Mouse (Mus musculus) embryo, embryonic 10 days (tissue): ENCODE results near the gene Tcte1.

ENCODE experiments used
- DNase-seq: peaks from one replicate; pipeline ENCODE4 v3.0.0-alpha.2; 2015; ENCODE audit warnings: low spot score

Tcte1 gene

GRCm38 (mm10) chr17:45565103-45565502, 41.9 kb downstream of the Tcte1 start:
- DNase-seq, result no peak

GRCm38 (mm10) chr17:45566031-45566359, 42.8 kb downstream of the Tcte1 start:
- no peak for DNase-seq

GRCm38 (mm10) chr17:45566360-45567161, 43.3 kb downstream of the Tcte1 start:
- DNase-seq, result peak; percentile 40

GRCm38 (mm10) chr17:45567162-45567601, 43.9 kb downstream of the Tcte1 start:
- peak; percentile 62 for DNase-seq

- no peak for DNase-seq
Observed at GRCm38 (mm10) chr17:45568990-45569389, 45.8 kb downstream of the Tcte1 start.

- DNase-seq, result no peak
Observed at GRCm38 (mm10) chr17:45569999-45570398, 46.8 kb downstream of the Tcte1 start.

GRCm38 (mm10) chr17:45572103-45573086, 49.2 kb downstream of the Tcte1 start:
- DNase-seq, result peak; percentile 89

GRCm38 (mm10) chr17:45573087-45573779, 50.0 kb downstream of the Tcte1 start, which contains the start of gene Hsp90ab1:
Gene Hsp90ab1 (minus strand): TSS chr17:45573271.
- DNase-seq, result peak; percentile 98

GRCm38 (mm10) chr17:45573780-45574123, 50.5 kb downstream of the Tcte1 start:
- DNase-seq, result peak; percentile 95

GRCm38 (mm10) chr17:45574129-45574761, 51.0 kb downstream of the Tcte1 start:
- peak; percentile 56 for DNase-seq

GRCm38 (mm10) chr17:45575123-45575897, 52.1 kb downstream of the Tcte1 start:
- no peak for DNase-seq

- DNase-seq, result no peak
Observed at GRCm38 (mm10) chr17:45578242-45578641, 55.0 kb downstream of the Tcte1 start.

- DNase-seq, result no peak
Observed at GRCm38 (mm10) chr17:45578843-45579242, 55.6 kb downstream of the Tcte1 start.

- no peak for DNase-seq
Observed at GRCm38 (mm10) chr17:45579554-45579953, 56.3 kb downstream of the Tcte1 start.

- no peak for DNase-seq
Observed at GRCm38 (mm10) chr17:45580958-45581477, 57.8 kb downstream of the Tcte1 start.

GRCm38 (mm10) chr17:45581567-45581983, 58.3 kb downstream of the Tcte1 start:
- DNase-seq, result peak; percentile 84

GRCm38 (mm10) chr17:45582188-45582587, 59.0 kb downstream of the Tcte1 start:
- DNase-seq, result no peak

- DNase-seq, result no peak
Observed at GRCm38 (mm10) chr17:45582715-45583355, 59.6 kb downstream of the Tcte1 start.

GRCm38 (mm10) chr17:45584096-45584896, 61.1 kb downstream of the Tcte1 start:
- DNase-seq, result no peak
